Mouse (Mus musculus): ENCODE results near the gene Negr1. TPM values are rescaled to one million over a fixed set of nuclear protein-coding genes. Genes with fewer than 3 reads are reported as not detected.

The Negr1 gene
- total RNA-seq, 2 experiments from 2014 or later, result 137 to 142 TPM

GRCm38 (mm10) chr3:157097514-157097913, 535.9 kb downstream of the Negr1 start:
- no peak for DNase-seq (ENCODE audit: low spot score in 2 of 2)
- Histone ChIP-seq H3K4me3 (no peak overlapping the region), H3K27ac (no peak overlapping the region)
- TF ChIP-seq CTCF (conservative IDR thresholded peaks at IDR 0.05), result no peak

GRCm38 (mm10) chr3:157098417-157098816, 536.8 kb downstream of the Negr1 start:
- H3K4me3 ChIP-seq, result no peak overlapping the region
- TF ChIP-seq CTCF (conservative IDR thresholded peaks at IDR 0.05), result no peak
- no peak for DNase-seq (ENCODE audit: low spot score in 2 of 2)
- no peak overlapping the region for H3K27ac ChIP-seq

GRCm38 (mm10) chr3:157104866-157105579, 543.4 kb downstream of the Negr1 start:
- TF ChIP-seq CTCF (conservative IDR thresholded peaks at IDR 0.05), result no peak
- Histone ChIP-seq H3K27ac (no peak overlapping the region), H3K4me3 (no peak overlapping the region)
- DNase-seq (ENCODE audit: low spot score in 2 of 2), result no peak

GRCm38 (mm10) chr3:157105580-157106264, 544.1 kb downstream of the Negr1 start:
- no peak for DNase-seq (ENCODE audit: low spot score in 2 of 2)
- Histone ChIP-seq H3K27ac (no peak overlapping the region), H3K4me3 (no peak overlapping the region)
- TF ChIP-seq CTCF (conservative IDR thresholded peaks at IDR 0.05), result no peak

GRCm38 (mm10) chr3:157108156-157108555, 546.6 kb downstream of the Negr1 start:
- no peak for DNase-seq (ENCODE audit: low spot score in 2 of 2)
- no peak for TF ChIP-seq CTCF (conservative IDR thresholded peaks at IDR 0.05)
- H3K4me3 ChIP-seq, result no peak overlapping the region
- no peak overlapping the region for H3K27ac ChIP-seq

- peak; percentile 49 to 69 for DNase-seq (ENCODE audit: low spot score in 2 of 2)
Observed at GRCm38 (mm10) chr3:157109308-157109707, 547.7 kb downstream of the Negr1 start.

GRCm38 (mm10) chr3:157115105-157115760, 553.6 kb downstream of the Negr1 start:
- no peak overlapping the region for H3K4me3 ChIP-seq
- DNase-seq (ENCODE audit: low spot score in 2 of 2), result peak in 1 of 2 experiments; percentile 27
- peak overlapping the region; percentile 49 for H3K27ac ChIP-seq
- no peak for TF ChIP-seq CTCF (conservative IDR thresholded peaks at IDR 0.05)

More at GRCm38 (mm10) chr3:157109308-157109707, 547.7 kb downstream of the Negr1 start:
- peak; percentile 71 for TF ChIP-seq CTCF (conservative IDR thresholded peaks at IDR 0.05)
- Histone ChIP-seq H3K27ac (peak overlapping the region; percentile 33; the same call in 1 of the 2 replicates), H3K4me3 (no peak overlapping the region)

GRCm38 (mm10) chr3:157116024-157116423, 554.4 kb downstream of the Negr1 start:
- no peak overlapping the region for H3K4me3 ChIP-seq
- no peak overlapping the region for H3K27ac ChIP-seq
- DNase-seq (ENCODE audit: low spot score in 2 of 2), result no peak
- TF ChIP-seq CTCF (conservative IDR thresholded peaks at IDR 0.05), result no peak

- no peak for DNase-seq (ENCODE audit: low spot score in 2 of 2)
- no peak overlapping the region for H3K4me3 ChIP-seq
- no peak overlapping the region for H3K27ac ChIP-seq
- no peak for TF ChIP-seq CTCF (conservative IDR thresholded peaks at IDR 0.05)
Observed at GRCm38 (mm10) chr3:157119916-157120315, 558.3 kb downstream of the Negr1 start.

- no peak for DNase-seq (ENCODE audit: low spot score in 2 of 2)
- TF ChIP-seq CTCF (conservative IDR thresholded peaks at IDR 0.05), result no peak
- H3K4me3 ChIP-seq, result no peak overlapping the region
- H3K27ac ChIP-seq, result no peak overlapping the region
Observed at GRCm38 (mm10) chr3:157146124-157146855, 584.7 kb downstream of the Negr1 start.

- no peak for TF ChIP-seq CTCF (conservative IDR thresholded peaks at IDR 0.05)
- H3K27ac ChIP-seq, result no peak overlapping the region; the same call in 1 of the 2 replicates
- H3K4me3 ChIP-seq, result no peak overlapping the region
- DNase-seq (ENCODE audit: low spot score in 2 of 2), result no peak
Observed at GRCm38 (mm10) chr3:157154902-157155301, 593.3 kb downstream of the Negr1 start.

GRCm38 (mm10) chr3:157155513-157155912, 593.9 kb downstream of the Negr1 start:
- Histone ChIP-seq H3K27ac (peak overlapping the region; percentile 55; the same call in 1 of the 2 replicates), H3K4me3 (no peak overlapping the region)
- no peak for DNase-seq (ENCODE audit: low spot score in 2 of 2)
- TF ChIP-seq CTCF (conservative IDR thresholded peaks at IDR 0.05), result no peak
